Mouse (Mus musculus) spleen, postnatal 36 days (tissue): ENCODE measurements at regions not wholly inside any gene's neighbourhood (a gene's known extent, or its start where the extent isn't known, plus 50 kb on each side); places are given as distances from the start of the nearest gene placed in this dataset.
"Not testable (repeated sequence)": the region's sequence is repeated elsewhere in the genome, so short reads cannot be mapped to it uniquely, and the experiment has no call there.

Experiments
- DNase-seq, 2 experiments: peaks; one replicate each; pipeline ENCODE4 v3.0.0; 2022; ENCODE audit warnings: low spot score in 2 of 2, mixed read lengths in 1 of 2

GRCm38 (mm10) chr17:29430401-29430800 is 60.2 kb upstream of the Pim1 start:
- no peak for DNase-seq

GRCm38 (mm10) chr17:29430806-29431205 is 59.7 kb upstream of the Pim1 start:
- no peak for DNase-seq

- peak; percentile 54 to 57 for DNase-seq
Measured at GRCm38 (mm10) chr17:29431553-29432297, 58.8 kb upstream of the Pim1 start.

- no peak for DNase-seq
Measured at GRCm38 (mm10) chr17:29432666-29433065, 57.9 kb upstream of the Pim1 start.

- no peak for DNase-seq
Measured at GRCm38 (mm10) chr17:29433370-29433769, 57.2 kb upstream of the Pim1 start.

GRCm38 (mm10) chr17:29434074-29434944 is 56.2 kb upstream of the Pim1 start:
- no peak for DNase-seq

- no peak for DNase-seq
Measured at GRCm38 (mm10) chr17:29435345-29436006, 55.1 kb upstream of the Pim1 start.

GRCm38 (mm10) chr17:29436484-29436870 is 54.1 kb upstream of the Pim1 start:
- not testable (repeated sequence) for DNase-seq

GRCm38 (mm10) chr17:29436871-29437534 is 53.5 kb upstream of the Pim1 start:
- DNase-seq, result peak; percentile 83 to 84

- DNase-seq, result no peak
Measured at GRCm38 (mm10) chr17:29437535-29438324, 52.8 kb upstream of the Pim1 start.

- DNase-seq, result peak; percentile 82 to 91
Measured at GRCm38 (mm10) chr17:29438347-29439235, 52.0 kb upstream of the Pim1 start.

- DNase-seq, result peak; percentile 18 to 45
Measured at GRCm38 (mm10) chr17:29439992-29440391, 50.6 kb upstream of the Pim1 start.

GRCm38 (mm10) chr17:29440490-29440889 is 50.1 kb upstream of the Pim1 start:
- no peak for DNase-seq
